Mouse (Mus musculus): ENCODE measurements at regions not wholly inside any gene's neighbourhood (a gene's known extent, or its start where the extent isn't known, plus 50 kb on each side); places are given as distances from the start of the nearest gene placed in this dataset.

DNA sequence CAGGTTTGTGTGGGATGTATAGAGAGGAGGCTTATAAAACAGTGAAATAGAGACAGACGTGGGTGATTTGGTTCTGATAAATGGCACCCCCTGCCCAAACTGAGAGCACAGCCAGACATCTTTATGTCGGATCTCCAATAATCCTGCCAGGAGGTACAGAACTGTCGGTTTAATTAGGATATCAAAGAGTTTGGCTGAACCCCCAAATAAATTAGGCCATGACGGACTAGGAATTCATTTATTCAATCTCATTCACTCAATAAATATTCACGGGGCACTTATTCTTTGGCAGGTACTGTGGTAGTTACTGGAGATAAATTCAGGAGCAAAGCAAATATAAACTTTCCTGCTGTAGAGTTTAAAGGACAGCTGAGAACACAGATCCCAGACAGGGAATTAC lies 615.0 kb upstream of the Tle4 start:
- Histone ChIP-seq H3K9ac (ENCODE audit: low read depth, low read length) (no peak overlapping the region), H3K4me3 (ENCODE audit: low read depth, low read length) (no peak overlapping the region), H3K36me3 (ENCODE audit: control insufficient read depth, insufficient read depth) (no peaks in the 10 kb centered on the region), H3K9me3 (ENCODE audit: control insufficient read depth) (no peaks in the 10 kb centered on the region), H3K4me2 (replicated peaks; ENCODE audit: low read depth) (no peak overlapping the region), H3K4me1 (replicated peaks; ENCODE audit: control insufficient read depth, insufficient read depth, low read length) (no peaks in the 10 kb centered on the region), H3K27me3 (replicated peaks; ENCODE audit: control insufficient read depth, insufficient read depth, low read length) (no peaks in the 10 kb centered on the region), H3K27ac (ENCODE audit: low read depth, low read length) (no peak overlapping the region)
- no peak for ATAC-seq
- TF ChIP-seq CTCF (IDR thresholded peaks at IDR 0.05; ENCODE audit: low read depth) = no peak
- WGBS = 55% methylated on average over 5 of the region's 5 CpGs

DNA sequence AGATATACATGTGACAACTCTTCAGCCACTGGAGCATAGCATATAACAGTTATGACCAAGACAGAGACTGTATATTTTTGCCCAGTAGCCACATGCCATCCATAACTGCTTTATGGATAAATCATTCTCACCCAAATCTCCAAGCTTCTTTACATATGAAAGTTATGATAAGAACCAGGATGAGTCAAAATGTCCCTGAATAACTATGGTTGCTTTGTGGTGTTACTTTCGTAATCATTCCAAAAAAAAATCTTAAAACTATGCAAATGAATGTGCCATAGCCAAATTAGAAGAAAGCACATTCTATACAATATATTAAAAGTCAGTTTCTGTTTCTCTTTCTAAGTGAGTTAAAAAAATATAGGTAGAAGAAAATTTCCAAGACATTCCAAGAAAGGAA lies 605.2 kb upstream of the Tle4 start:
- H3K36me3 ChIP-seq (ENCODE audit: control insufficient read depth, insufficient read depth) = no peaks in the 10 kb centered on the region
- 86% methylated on average over 1 of the region's 1 CpGs for WGBS
- no peak overlapping the region for H3K4me3 ChIP-seq (ENCODE audit: low read depth, low read length)
- H3K4me2 ChIP-seq (replicated peaks; ENCODE audit: low read depth) = no peak overlapping the region
- no peaks in the 10 kb centered on the region for H3K4me1 ChIP-seq (replicated peaks; ENCODE audit: control insufficient read depth, insufficient read depth, low read length)
- H3K9me3 ChIP-seq (ENCODE audit: control insufficient read depth) = no peaks in the 10 kb centered on the region
- H3K9ac ChIP-seq (ENCODE audit: low read depth, low read length) = no peak overlapping the region
- H3K27ac ChIP-seq (ENCODE audit: low read depth, low read length) = no peak overlapping the region
- no peak for ATAC-seq
- TF ChIP-seq CTCF (IDR thresholded peaks at IDR 0.05; ENCODE audit: low read depth) = no peak
- H3K27me3 ChIP-seq (replicated peaks; ENCODE audit: control insufficient read depth, insufficient read depth, low read length) = no peaks in the 10 kb centered on the region

- no peak for TF ChIP-seq CTCF (IDR thresholded peaks at IDR 0.05; ENCODE audit: low read depth)
- Histone ChIP-seq H3K27me3 (replicated peaks; ENCODE audit: control insufficient read depth, insufficient read depth, low read length) (no peaks in the 10 kb centered on the region), H3K27ac (ENCODE audit: low read depth, low read length) (no peak overlapping the region), H3K4me1 (replicated peaks; ENCODE audit: control insufficient read depth, insufficient read depth, low read length) (no peaks in the 10 kb centered on the region), H3K36me3 (ENCODE audit: control insufficient read depth, insufficient read depth) (no peaks in the 10 kb centered on the region), H3K9ac (ENCODE audit: low read depth, low read length) (no peak overlapping the region), H3K4me2 (replicated peaks; ENCODE audit: low read depth) (no peak overlapping the region), H3K4me3 (ENCODE audit: low read depth, low read length) (no peak overlapping the region), H3K9me3 (ENCODE audit: control insufficient read depth) (no peaks in the 10 kb centered on the region)
- 47% methylated on average over 3 of the region's 3 CpGs for WGBS
- ATAC-seq = no peak
Measured at GRCm38 (mm10) chr19:15201262-15201661, 603.4 kb upstream of the Tle4 start.

DNA sequence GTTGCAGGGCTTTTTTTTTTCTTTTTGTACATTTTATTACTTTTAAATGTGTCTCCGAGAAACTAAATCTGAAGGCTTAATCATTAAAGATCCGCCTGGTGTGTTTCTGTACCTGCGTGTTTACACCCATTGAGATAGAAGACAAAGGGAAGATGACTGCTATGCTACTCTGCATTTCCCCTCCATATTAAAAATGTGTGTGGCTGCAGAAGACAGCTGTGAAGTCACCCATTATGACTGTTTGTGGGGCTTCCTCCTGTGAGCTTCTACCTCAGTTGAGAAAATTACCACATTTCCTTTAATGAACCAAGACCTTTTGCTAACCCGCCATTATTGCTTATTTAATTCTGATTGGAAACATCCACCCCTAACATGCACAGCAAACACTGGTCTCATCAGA lies 602.9 kb upstream of the Tle4 start:
- no peak overlapping the region for H3K4me3 ChIP-seq (ENCODE audit: low read depth, low read length)
- no peak for ATAC-seq
- no peaks in the 10 kb centered on the region for H3K4me1 ChIP-seq (replicated peaks; ENCODE audit: control insufficient read depth, insufficient read depth, low read length)
- H3K9ac ChIP-seq (ENCODE audit: low read depth, low read length) = no peak overlapping the region
- TF ChIP-seq CTCF (IDR thresholded peaks at IDR 0.05; ENCODE audit: low read depth) = no peak
- H3K27me3 ChIP-seq (replicated peaks; ENCODE audit: control insufficient read depth, insufficient read depth, low read length) = no peaks in the 10 kb centered on the region
- no peak overlapping the region for H3K27ac ChIP-seq (ENCODE audit: low read depth, low read length)
- WGBS = 66% methylated on average over 4 of the region's 4 CpGs
- H3K4me2 ChIP-seq (replicated peaks; ENCODE audit: low read depth) = no peak overlapping the region
- H3K36me3 ChIP-seq (ENCODE audit: control insufficient read depth, insufficient read depth) = no peaks in the 10 kb centered on the region
- H3K9me3 ChIP-seq (ENCODE audit: control insufficient read depth) = no peaks in the 10 kb centered on the region

- no peak overlapping the region for H3K4me3 ChIP-seq (ENCODE audit: low read depth, low read length)
- WGBS = 56% methylated on average over 2 of the region's 2 CpGs
- no peaks in the 10 kb centered on the region for H3K27me3 ChIP-seq (replicated peaks; ENCODE audit: control insufficient read depth, insufficient read depth, low read length)
- no peak overlapping the region for H3K4me2 ChIP-seq (replicated peaks; ENCODE audit: low read depth)
- H3K9me3 ChIP-seq (ENCODE audit: control insufficient read depth) = no peaks in the 10 kb centered on the region
- no peak overlapping the region for H3K27ac ChIP-seq (ENCODE audit: low read depth, low read length)
- no peaks in the 10 kb centered on the region for H3K4me1 ChIP-seq (replicated peaks; ENCODE audit: control insufficient read depth, insufficient read depth, low read length)
- no peak for ATAC-seq
- H3K36me3 ChIP-seq (ENCODE audit: control insufficient read depth, insufficient read depth) = no peaks in the 10 kb centered on the region
- no peak overlapping the region for H3K9ac ChIP-seq (ENCODE audit: low read depth, low read length)
- TF ChIP-seq CTCF (IDR thresholded peaks at IDR 0.05; ENCODE audit: low read depth) = no peak
Measured at GRCm38 (mm10) chr19:15200361-15200760, 602.5 kb upstream of the Tle4 start.

- H3K27ac ChIP-seq (ENCODE audit: low read depth, low read length) = no peak overlapping the region
- TF ChIP-seq CTCF (IDR thresholded peaks at IDR 0.05; ENCODE audit: low read depth) = no peak
- no peaks in the 10 kb centered on the region for H3K9me3 ChIP-seq (ENCODE audit: control insufficient read depth)
- H3K4me3 ChIP-seq (ENCODE audit: low read depth, low read length) = no peak overlapping the region
- no peak for ATAC-seq
- H3K36me3 ChIP-seq (ENCODE audit: control insufficient read depth, insufficient read depth) = no peaks in the 10 kb centered on the region
- H3K4me2 ChIP-seq (replicated peaks; ENCODE audit: low read depth) = no peak overlapping the region
- H3K9ac ChIP-seq (ENCODE audit: low read depth, low read length) = no peak overlapping the region
- H3K27me3 ChIP-seq (replicated peaks; ENCODE audit: control insufficient read depth, insufficient read depth, low read length) = no peaks in the 10 kb centered on the region
- WGBS = 86% methylated on average over 1 of the region's 1 CpGs
- H3K4me1 ChIP-seq (replicated peaks; ENCODE audit: control insufficient read depth, insufficient read depth, low read length) = no peaks in the 10 kb centered on the region
Measured at GRCm38 (mm10) chr19:15199692-15200091, 601.8 kb upstream of the Tle4 start.

- Histone ChIP-seq H3K27ac (ENCODE audit: low read depth, low read length) (no peak overlapping the region), H3K4me3 (ENCODE audit: low read depth, low read length) (no peak overlapping the region), H3K27me3 (replicated peaks; ENCODE audit: control insufficient read depth, insufficient read depth, low read length) (no peaks in the 10 kb centered on the region), H3K4me1 (replicated peaks; ENCODE audit: control insufficient read depth, insufficient read depth, low read length) (no peaks in the 10 kb centered on the region), H3K9me3 (ENCODE audit: control insufficient read depth) (no peaks in the 10 kb centered on the region), H3K36me3 (ENCODE audit: control insufficient read depth, insufficient read depth) (no peaks in the 10 kb centered on the region), H3K9ac (ENCODE audit: low read depth, low read length) (no peak overlapping the region), H3K4me2 (replicated peaks; ENCODE audit: low read depth) (no peak overlapping the region)
- no peak for TF ChIP-seq CTCF (IDR thresholded peaks at IDR 0.05; ENCODE audit: low read depth)
- ATAC-seq = no peak
Measured at GRCm38 (mm10) chr19:15175221-15175620, 577.4 kb upstream of the Tle4 start.
